ENCODE assay signal across 23 mouse cellular contexts in genomic region chr1:132282177-132282536, GRCm38 (mm10). TPM values are rescaled to one million over a fixed set of nuclear protein-coding genes. Genes with fewer than 3 reads are reported as not detected.
DNase-seq lines count a peak whose midpoint lies in the region; ATAC-seq lines count a peak whose summit lies in the region.
"Had no signal": no experiment of that assay in that cellular context is flagged by ENCODE, and none has a peak within 500 bp of the region (broad histone marks: within the 10 kb centered on the region; RNA-seq: fewer than 3 reads in every experiment).

No protein-coding gene starts in this region.

- WGBS in embryonic facial prominence, embryonic 11.5 days, result 75% methylated on average over 2 of the region's 2 CpGs
- 80% methylated on average over 2 of the region's 2 CpGs for WGBS in embryonic facial prominence, embryonic 10.5 days
- WGBS in forebrain, embryonic 15.5 days, result 50% methylated on average over 2 of the region's 2 CpGs
- WGBS in hindbrain, embryonic 16.5 days, result 80% methylated on average over 2 of the region's 2 CpGs
- WGBS in neural tube, embryonic 12.5 days, result 70% methylated on average over 2 of the region's 2 CpGs

- H3K9ac ChIP-seq in embryonic facial prominence, embryonic 11.5 days (replicated peaks; ENCODE audit: low read length), result no peak overlapping the region
- no peak overlapping the region for H3K9ac ChIP-seq in forebrain, embryonic 15.5 days (replicated peaks)
- no peak overlapping the region for H3K9ac ChIP-seq in hindbrain, embryonic 16.5 days (ENCODE audit: low read depth, low read length)
- H3K9ac ChIP-seq in neural tube, embryonic 12.5 days, result 0 out of 2 replicates have a peak overlapping the region, but pooled peaks have one; percentile 4
- H3K9ac ChIP-seq: liver, embryonic 13.5 days; lung, embryonic 15.5 days had no signal

- H3K4me2 ChIP-seq in embryonic facial prominence, embryonic 11.5 days (ENCODE audit: low read depth, low read length), result no peak overlapping the region
- H3K4me2 ChIP-seq in forebrain, embryonic 15.5 days (replicated peaks), result no peak overlapping the region
- H3K4me2 ChIP-seq in hindbrain, embryonic 16.5 days (ENCODE audit: low read length), result no peak overlapping the region
- H3K4me2 ChIP-seq in neural tube, embryonic 12.5 days (replicated peaks), result peak overlapping the region; percentile 23
- H3K4me2 ChIP-seq: heart, embryonic 11.5 days; liver, embryonic 13.5 days; lung, embryonic 15.5 days had no signal

- H3K27ac ChIP-seq in embryonic facial prominence, embryonic 11.5 days (replicated peaks; ENCODE audit: low read depth, low read length), result no peak overlapping the region
- H3K27ac ChIP-seq in embryonic facial prominence, embryonic 10.5 days (replicated peaks), result no peak overlapping the region
- peak overlapping the region; percentile 47 for H3K27ac ChIP-seq in forebrain, embryonic 15.5 days (replicated peaks)
- no peak overlapping the region for H3K27ac ChIP-seq in hindbrain, embryonic 16.5 days (ENCODE audit: low read depth, low read length)
- H3K27ac ChIP-seq in neural tube, embryonic 12.5 days, result peak overlapping the region; percentile 1; the same call in 1 of the 2 replicates
- H3K27ac ChIP-seq: liver, embryonic 13.5 days; lung, embryonic 15.5 days; macrophage had no signal

- DNase-seq in embryonic facial prominence, embryonic 11.5 days (ENCODE audit: low spot score), result no peak
- DNase-seq in embryonic facial prominence, embryonic 10.5 days (ENCODE audit: low spot score), result no peak
- DNase-seq in cerebellum, adult 8-10 months, result no peak
- no peak for DNase-seq in layer of hippocampus, adult 8-10 months (ENCODE audit: low spot score in 2 of 2)
- DNase-seq in layer of hippocampus, adult 9-11 months, result no peak
- DNase-seq: adrenal gland, adult 8-10 months; kidney, postnatal 10 days; liver, embryonic 13.5 days; right cerebral cortex, postnatal 4 days had no signal

- no peaks in the 10 kb centered on the region for H3K4me1 ChIP-seq in embryonic facial prominence, embryonic 11.5 days (ENCODE audit: control insufficient read depth, insufficient read depth, low read length)
- H3K4me1 ChIP-seq in embryonic facial prominence, embryonic 10.5 days, result peaks cover 20% of the 10 kb centered on the region
- H3K4me1 ChIP-seq in forebrain, embryonic 15.5 days, result peaks cover 12% of the 10 kb centered on the region
- peaks cover 18% of the 10 kb centered on the region for H3K4me1 ChIP-seq in hindbrain, embryonic 16.5 days (ENCODE audit: control insufficient read depth, insufficient read depth, low read depth, low read length)
- peaks cover 28% of the 10 kb centered on the region for H3K4me1 ChIP-seq in neural tube, embryonic 12.5 days
- H3K4me1 ChIP-seq: liver, embryonic 13.5 days; lung, embryonic 15.5 days had no signal

- H3K4me3 ChIP-seq in embryonic facial prominence, embryonic 11.5 days (ENCODE audit: low read depth, low read length), result no peak overlapping the region
- H3K4me3 ChIP-seq in embryonic facial prominence, embryonic 10.5 days, result no peak overlapping the region
- H3K4me3 ChIP-seq in forebrain, embryonic 15.5 days, result no peak overlapping the region
- no peak overlapping the region for H3K4me3 ChIP-seq in hindbrain, embryonic 16.5 days (ENCODE audit: low read length)
- H3K4me3 ChIP-seq in neural tube, embryonic 12.5 days, result no peak overlapping the region
- H3K4me3 ChIP-seq: liver, embryonic 13.5 days; lung, embryonic 15.5 days had no signal

- no peaks in the 10 kb centered on the region for H3K36me3 ChIP-seq in embryonic facial prominence, embryonic 11.5 days (replicated peaks; ENCODE audit: control insufficient read depth, insufficient read depth, low read depth, low read length)
- H3K36me3 ChIP-seq in embryonic facial prominence, embryonic 10.5 days (replicated peaks), result no peaks in the 10 kb centered on the region
- no peaks in the 10 kb centered on the region for H3K36me3 ChIP-seq in forebrain, embryonic 15.5 days
- no peaks in the 10 kb centered on the region for H3K36me3 ChIP-seq in hindbrain, embryonic 16.5 days (ENCODE audit: control insufficient read depth, insufficient read depth, low read length)
- no peaks in the 10 kb centered on the region for H3K36me3 ChIP-seq in neural tube, embryonic 12.5 days
- H3K36me3 ChIP-seq: liver, embryonic 13.5 days; lung, embryonic 15.5 days had no signal

- ATAC-seq in embryonic facial prominence, embryonic 11.5 days (replicated peaks; ENCODE audit: insufficient number of reproducible peaks, low FRiP score, low TSS enrichment, low read depth), result 0 out of 2 replicates have a peak, but pooled peaks have one; percentile 20
- no peak; the same call in 1 of the 2 replicates for ATAC-seq in forebrain, embryonic 15.5 days (replicated peaks)
- ATAC-seq in hindbrain, embryonic 16.5 days, result 0 out of 2 replicates have a peak, but pooled peaks have one; percentile 31
- ATAC-seq in neural tube, embryonic 12.5 days (ENCODE audit: low FRiP score, low read depth), result peak; percentile 54; the same call in 1 of the 2 replicates
- ATAC-seq: CD4-positive, CD25-positive, alpha-beta regulatory T cell, adult 4 months; intestine, embryonic 16.5 days had no signal

- H3K27me3 ChIP-seq in embryonic facial prominence, embryonic 11.5 days (ENCODE audit: control insufficient read depth, insufficient read depth, low read length), result no peaks in the 10 kb centered on the region
- H3K27me3 ChIP-seq in embryonic facial prominence, embryonic 10.5 days (replicated peaks; ENCODE audit: low read depth, poor library complexity, severe bottlenecking), result peaks cover 18% of the 10 kb centered on the region
- no peaks in the 10 kb centered on the region for H3K27me3 ChIP-seq in forebrain, embryonic 15.5 days
- H3K27me3 ChIP-seq in hindbrain, embryonic 16.5 days (replicated peaks; ENCODE audit: control insufficient read depth, insufficient read depth, low read length), result no peaks in the 10 kb centered on the region
- no peaks in the 10 kb centered on the region for H3K27me3 ChIP-seq in neural tube, embryonic 12.5 days (replicated peaks)
- H3K27me3 ChIP-seq: lung, embryonic 15.5 days had no signal

- no peaks in the 10 kb centered on the region for H3K9me3 ChIP-seq in embryonic facial prominence, embryonic 11.5 days (replicated peaks; ENCODE audit: control insufficient read depth, low read length)
- H3K9me3 ChIP-seq in embryonic facial prominence, embryonic 10.5 days, result no peaks in the 10 kb centered on the region
- H3K9me3 ChIP-seq in forebrain, embryonic 15.5 days, result no peaks in the 10 kb centered on the region
- H3K9me3 ChIP-seq in hindbrain, embryonic 16.5 days (ENCODE audit: control insufficient read depth, low read length), result no peaks in the 10 kb centered on the region
- H3K9me3 ChIP-seq in neural tube, embryonic 12.5 days, result no peaks in the 10 kb centered on the region
- H3K9me3 ChIP-seq: liver, embryonic 13.5 days; lung, embryonic 15.5 days had no signal

RNA-seq across cellular contexts. Expression of gene Klhdc8a, which starts 16.3 kb away (rescaled TPM):
- 0.66 and 0.68 TPM in 2 replicates for polyA plus RNA-seq in embryonic facial prominence, embryonic 11.5 days (2014; fragmentation: Nextera tagmentation; extraction: Ambion mirVana)
- polyA plus RNA-seq in embryonic facial prominence, embryonic 10.5 days (2016; fragmentation: Nextera tagmentation; extraction: Ambion mirVana), result 0.46 and 0.58 TPM in 2 replicates
- 2.4 and 3.1 TPM in 2 replicates for polyA plus RNA-seq in forebrain, embryonic 15.5 days (2015; fragmentation: Nextera tagmentation; extraction: Ambion mirVana)
- polyA plus RNA-seq in hindbrain, embryonic 16.5 days (2015; fragmentation: Nextera tagmentation; extraction: Ambion mirVana), result 8.3 and 10.0 TPM in 2 replicates
- polyA plus RNA-seq in neural tube, embryonic 12.5 days (2016; fragmentation: Nextera tagmentation; extraction: Ambion mirVana), result 3.3 and 4.0 TPM in 2 replicates
- 1 to 10 TPM; 5.1 to 6.2 (median 5.7) TPM for total RNA-seq in layer of hippocampus, adult 8-10 months (2022)
- polyA plus RNA-seq: limb, embryonic 11.5 days; macrophage had no signal

RNA-seq across cellular contexts. Expression of gene Nuak2, which starts 33.8 kb away (rescaled TPM):
- polyA plus RNA-seq in embryonic facial prominence, embryonic 11.5 days (2014; fragmentation: Nextera tagmentation; extraction: Ambion mirVana), result 9.1 and 10.8 TPM in 2 replicates
- 12.6 and 19.6 TPM in 2 replicates for polyA plus RNA-seq in embryonic facial prominence, embryonic 10.5 days (2016; fragmentation: Nextera tagmentation; extraction: Ambion mirVana)
- polyA plus RNA-seq in forebrain, embryonic 15.5 days (2015; fragmentation: Nextera tagmentation; extraction: Ambion mirVana), result 15.9 and 16.5 TPM in 2 replicates
- polyA plus RNA-seq in hindbrain, embryonic 16.5 days (2015; fragmentation: Nextera tagmentation; extraction: Ambion mirVana), result 11.1 and 12.8 TPM in 2 replicates
- polyA plus RNA-seq in neural tube, embryonic 12.5 days (2016; fragmentation: Nextera tagmentation; extraction: Ambion mirVana), result 21.8 and 22.8 TPM in 2 replicates
- 1 to 10 TPM; 1.2 to 2.0 (median 1.9) TPM for total RNA-seq in layer of hippocampus, adult 8-10 months (2022)

RNA-seq across cellular contexts. Expression of gene Gm10188, which starts 52.6 kb away (rescaled TPM):
- polyA plus RNA-seq in embryonic facial prominence, embryonic 11.5 days (2014; fragmentation: Nextera tagmentation; extraction: Ambion mirVana), result not detected in 2 replicates
- polyA plus RNA-seq in embryonic facial prominence, embryonic 10.5 days (2016; fragmentation: Nextera tagmentation; extraction: Ambion mirVana), result not detected in 2 replicates
- 0.56 and 0.60 TPM in 2 replicates for polyA plus RNA-seq in forebrain, embryonic 15.5 days (2015; fragmentation: Nextera tagmentation; extraction: Ambion mirVana)
- not detected in 2 replicates for polyA plus RNA-seq in hindbrain, embryonic 16.5 days (2015; fragmentation: Nextera tagmentation; extraction: Ambion mirVana)
- 0.74 and 0.86 TPM in 2 replicates for polyA plus RNA-seq in neural tube, embryonic 12.5 days (2016; fragmentation: Nextera tagmentation; extraction: Ambion mirVana)
- total RNA-seq in layer of hippocampus, adult 8-10 months (2022), result not detected
- total RNA-seq: adrenal gland, adult 8-10 months; gastrocnemius, adult 18-20 months; heart, postnatal 25 days; left cerebral cortex, adult 8-10 months had no signal
- polyA plus RNA-seq: CD4-positive, CD25-positive, alpha-beta regulatory T cell, adult 4 months; embryonic facial prominence, embryonic 14.5 days; gonadal fat pad, adult 2 months; heart, embryonic 11.5 days; intestine, embryonic 16.5 days; limb, embryonic 11.5 days; liver, embryonic 13.5 days; lung, embryonic 15.5 days; macrophage had no signal

Comparison
In these comparisons a context has a peak if more than half of its experiments do, and no peak if none do; other contexts are left out.
1. H3K27ac ChIP-seq: peak in forebrain, embryonic 15.5 days (single experiment) and neural tube, embryonic 12.5 days (single experiment); none in embryonic facial prominence, embryonic 11.5 days (single experiment), embryonic facial prominence, embryonic 10.5 days (single experiment) and hindbrain, embryonic 16.5 days (single experiment).